Mouse (Mus musculus): ENCODE measurements around the gene Crtc2.
A peak's percentile ranks its signal among the peaks of the same experiment; 100 is the strongest.

Crtc2 gene

DNA sequence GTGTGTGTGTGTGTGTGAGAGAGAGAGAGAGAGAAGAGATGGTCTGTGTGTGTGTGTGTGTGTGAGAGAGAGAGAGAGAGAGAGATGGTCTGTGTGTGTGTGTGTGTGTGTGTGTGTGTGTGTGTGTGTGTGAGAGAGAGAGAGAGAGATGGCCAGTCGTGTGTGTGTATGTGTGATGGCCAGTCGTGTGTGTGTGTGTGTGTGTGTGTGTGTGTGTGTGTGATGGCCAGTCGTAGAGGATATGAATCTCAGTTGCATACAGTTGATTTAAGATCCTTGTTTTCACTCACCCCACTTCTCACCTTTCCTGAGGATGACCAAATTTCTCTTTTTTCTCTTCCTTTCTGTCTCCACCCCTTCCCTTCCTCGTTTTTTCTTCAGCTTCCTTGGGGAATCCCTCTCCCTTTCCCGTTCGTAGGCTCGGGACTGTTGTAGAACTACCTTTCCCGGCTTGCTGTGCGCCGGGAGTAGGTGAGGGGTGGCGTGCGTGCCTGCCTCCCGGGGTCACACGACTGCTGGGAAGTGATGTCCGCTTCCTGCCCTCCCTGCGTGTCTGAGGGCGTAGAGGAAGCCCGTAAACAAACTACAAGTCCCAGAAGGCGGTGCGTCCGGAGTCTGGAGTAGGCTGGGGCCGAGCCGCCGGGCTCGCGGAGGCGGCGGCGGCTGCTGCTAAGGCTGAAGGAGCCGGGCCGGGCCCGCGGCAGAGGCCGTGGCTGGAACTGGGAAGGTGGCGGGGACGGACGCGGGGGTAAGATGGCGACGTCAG, at the start of gene Crtc2:
TSS of gene Crtc2 (plus strand) at position 511 of the 766 bp plus-strand sequence.
- DNase-seq (ENCODE audit: low read depth, low spot score): peak; percentile 93

DNA sequence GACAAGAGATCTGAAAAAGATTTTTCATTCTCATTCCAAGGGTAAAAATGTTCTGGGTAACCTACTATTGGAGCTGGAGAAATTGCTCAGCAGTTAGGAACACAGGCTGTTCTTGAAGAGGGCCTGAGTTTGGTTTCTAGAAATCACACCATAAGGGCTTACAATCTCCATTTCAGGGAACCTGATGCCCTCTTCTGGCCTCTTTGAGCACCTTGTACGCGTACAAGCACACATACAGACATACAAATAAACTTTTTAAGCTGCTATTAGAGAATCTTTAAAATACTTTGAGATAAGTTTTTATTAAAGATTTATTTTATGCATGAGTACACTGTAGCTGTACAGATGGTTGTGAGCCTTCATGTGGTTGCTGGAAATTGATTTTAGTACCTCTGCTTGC, 49.4 kb upstream of the Crtc2 start:
- no peak for DNase-seq (ENCODE audit: low read depth, low spot score)

DNA sequence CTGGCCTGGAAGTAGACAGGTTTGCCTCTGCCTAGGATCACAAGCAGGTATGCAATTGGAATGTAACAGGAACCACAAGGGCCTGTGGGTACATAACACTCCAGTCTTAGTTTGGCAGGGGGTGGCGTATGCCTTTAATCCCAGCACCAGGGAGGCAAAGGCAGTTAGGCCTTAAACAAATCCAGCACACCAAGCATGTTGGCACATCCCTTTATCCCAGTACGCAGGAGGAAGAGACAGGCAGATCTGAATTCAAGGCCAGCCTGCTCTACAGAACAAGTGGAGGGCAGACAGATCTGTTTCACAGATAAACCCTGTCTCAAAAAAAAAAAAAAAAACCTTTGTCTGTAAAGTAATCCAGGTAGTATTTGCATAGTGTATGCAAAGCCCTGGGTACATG, 45.3 kb upstream of the Crtc2 start:
- DNase-seq (ENCODE audit: low read depth, low spot score): no peak

DNA sequence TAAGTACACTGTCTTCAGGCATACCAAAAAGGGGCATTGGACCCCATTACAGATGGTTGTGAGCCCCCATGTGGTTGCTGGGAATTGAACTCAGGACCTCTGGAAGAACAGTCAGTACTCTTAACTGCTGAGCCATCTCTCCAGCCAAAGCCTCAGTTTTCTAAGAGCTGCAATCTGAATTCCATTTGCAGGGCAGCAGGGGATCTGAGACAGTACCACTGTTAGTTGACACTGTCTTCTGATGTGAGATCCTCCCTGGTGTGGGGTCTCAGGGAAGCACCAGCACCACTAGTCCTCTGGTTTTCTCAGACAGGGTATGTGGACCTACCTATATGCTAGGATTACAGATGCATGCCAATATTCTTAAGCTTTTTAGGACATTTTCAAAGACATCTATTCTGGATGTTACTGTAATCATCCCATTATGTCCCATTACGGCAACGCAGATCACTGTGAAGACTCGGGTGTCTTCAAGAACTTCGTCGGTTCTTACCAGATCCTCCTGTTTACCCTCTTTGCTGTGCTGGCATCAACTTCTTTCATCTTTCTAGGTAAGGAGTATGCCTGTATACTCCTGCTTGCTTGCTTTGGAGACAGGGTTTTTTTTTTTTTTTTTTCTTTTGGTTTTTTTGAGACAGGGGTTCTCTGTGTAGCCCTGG, 43.9 kb upstream of the Crtc2 start:
- no peak for DNase-seq (ENCODE audit: low read depth, low spot score)

DNA sequence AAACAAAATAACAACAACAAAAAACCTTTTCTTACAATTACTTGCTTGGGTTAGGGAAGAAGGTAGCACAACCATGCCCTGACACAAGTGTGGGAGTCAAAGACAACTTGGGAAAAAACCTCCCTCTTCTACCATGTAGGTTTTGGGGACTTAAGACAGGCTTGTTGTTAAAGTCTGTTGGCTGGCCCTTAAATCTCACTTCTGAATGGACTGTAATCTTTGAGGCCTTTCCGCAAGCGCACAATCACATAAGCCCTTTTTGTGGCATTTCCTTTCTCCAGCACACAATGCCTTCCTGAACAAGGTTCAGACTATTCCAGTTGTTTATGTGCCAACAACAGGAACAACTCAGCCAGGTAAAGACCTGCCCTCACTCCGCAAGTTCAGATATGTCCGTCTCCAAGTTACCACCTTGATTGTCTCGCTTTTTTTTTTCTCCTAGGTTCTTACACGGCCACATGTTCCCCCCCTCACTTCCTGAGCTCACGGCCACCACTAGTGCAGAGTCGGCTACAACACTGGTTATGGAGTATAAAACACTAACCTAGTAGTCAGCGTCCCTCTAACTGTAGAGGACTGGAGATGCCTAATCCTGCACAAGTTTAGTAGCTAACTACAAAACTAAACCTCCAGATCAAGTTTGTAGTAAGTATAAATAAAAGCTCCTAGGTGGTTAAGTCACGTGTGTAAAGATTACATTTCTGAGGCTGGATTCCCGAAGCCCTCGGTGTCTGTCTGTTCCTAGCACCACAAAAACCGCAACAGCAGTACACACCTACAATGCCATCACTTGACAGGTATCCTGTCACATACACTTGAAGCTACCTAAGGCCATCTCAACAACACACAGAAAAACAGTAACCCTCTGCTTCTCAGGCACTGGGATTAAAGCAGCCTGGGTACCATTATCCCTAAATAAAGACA, 42.2 kb upstream of the Crtc2 start:
- DNase-seq (ENCODE audit: low read depth, low spot score): no peak

DNA sequence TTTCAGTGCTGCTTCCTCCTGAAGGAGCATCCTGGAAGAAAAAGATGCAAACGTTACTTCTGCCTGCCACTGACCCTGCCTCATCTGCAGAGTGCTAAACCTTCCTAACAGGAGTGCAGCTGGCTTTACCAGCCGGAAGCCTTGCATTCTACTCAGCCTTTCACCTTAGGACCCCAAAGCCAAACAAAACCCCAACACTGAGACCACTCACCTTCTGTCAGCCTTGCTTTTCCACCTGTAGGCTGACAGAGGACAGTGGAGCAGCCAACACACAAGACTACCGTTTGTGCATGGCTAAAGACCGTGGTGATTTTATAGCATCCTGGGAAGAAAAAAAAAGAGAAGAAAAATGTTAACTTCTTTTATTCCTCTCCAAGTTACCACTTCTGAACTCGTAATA, 41.2 kb upstream of the Crtc2 start:
- no peak for DNase-seq (ENCODE audit: low read depth, low spot score)

DNA sequence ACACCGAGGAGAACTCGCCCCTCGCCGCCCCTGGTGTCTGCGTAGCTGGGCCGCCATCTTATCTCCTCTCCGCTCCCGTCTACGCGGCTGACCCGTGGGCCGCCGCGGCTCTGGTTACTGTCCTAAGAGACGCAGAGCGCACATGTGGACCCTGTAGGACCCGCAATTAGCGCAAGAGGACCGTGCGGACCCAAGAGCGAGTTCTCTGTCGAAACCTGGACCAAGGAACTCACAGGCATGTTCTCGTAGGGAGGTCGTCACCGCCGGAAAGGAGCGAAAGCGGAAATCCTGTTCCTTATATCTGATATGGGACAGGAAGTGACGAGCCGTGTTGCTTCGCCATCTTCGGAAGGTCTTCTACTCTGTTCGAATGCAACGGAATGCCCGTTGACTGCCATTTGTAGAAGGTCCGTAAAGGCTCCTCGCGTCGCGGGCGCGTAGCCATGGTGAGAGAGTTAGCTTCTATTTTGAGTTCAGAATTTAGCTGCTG, 40.5 kb upstream of the Crtc2 start, which contains the start of the genes Rps27 and Rab13:
TSS of gene Rps27 (minus strand) at position 275 of the 490 bp plus-strand sequence.
TSS of gene Rab13 (plus strand) at position 319 of the 490 bp plus-strand sequence.
- DNase-seq (ENCODE audit: low read depth, low spot score): peak; percentile 86

DNA sequence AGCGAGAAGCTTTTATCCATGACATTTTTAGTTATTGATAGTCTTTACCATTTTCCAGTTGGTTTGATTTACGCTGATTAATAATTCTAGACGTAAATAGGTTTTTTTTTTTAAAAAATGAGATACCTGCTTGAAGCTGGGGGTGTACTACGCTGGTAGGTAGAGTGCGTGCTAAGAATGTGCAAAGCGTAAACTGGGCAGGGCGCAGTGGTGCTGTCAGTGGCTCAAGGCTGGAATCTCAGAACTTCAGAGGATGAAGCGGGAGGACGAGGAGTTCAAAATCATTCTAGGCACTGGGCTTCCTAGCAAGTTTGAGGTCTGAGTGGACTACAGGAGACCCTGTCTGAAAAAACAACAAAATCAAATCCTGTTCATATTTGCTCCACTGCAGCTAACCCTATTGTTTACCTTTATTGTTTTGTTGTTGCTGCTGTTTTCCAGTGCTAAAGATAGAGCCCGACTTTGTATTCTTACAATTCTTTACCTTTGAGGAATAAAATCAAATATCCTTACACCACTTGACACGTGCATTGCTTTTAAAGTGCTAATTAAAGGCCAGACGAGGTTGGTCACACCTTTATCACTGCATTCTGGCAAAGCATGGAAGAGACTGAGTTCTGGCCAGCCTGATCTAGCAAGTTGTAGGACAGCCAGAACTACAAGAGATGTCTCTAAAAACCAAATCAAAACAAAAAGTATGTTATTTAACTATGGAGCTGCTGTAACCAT, 39.8 kb upstream of the Crtc2 start:
- no peak for DNase-seq (ENCODE audit: low read depth, low spot score)

DNA sequence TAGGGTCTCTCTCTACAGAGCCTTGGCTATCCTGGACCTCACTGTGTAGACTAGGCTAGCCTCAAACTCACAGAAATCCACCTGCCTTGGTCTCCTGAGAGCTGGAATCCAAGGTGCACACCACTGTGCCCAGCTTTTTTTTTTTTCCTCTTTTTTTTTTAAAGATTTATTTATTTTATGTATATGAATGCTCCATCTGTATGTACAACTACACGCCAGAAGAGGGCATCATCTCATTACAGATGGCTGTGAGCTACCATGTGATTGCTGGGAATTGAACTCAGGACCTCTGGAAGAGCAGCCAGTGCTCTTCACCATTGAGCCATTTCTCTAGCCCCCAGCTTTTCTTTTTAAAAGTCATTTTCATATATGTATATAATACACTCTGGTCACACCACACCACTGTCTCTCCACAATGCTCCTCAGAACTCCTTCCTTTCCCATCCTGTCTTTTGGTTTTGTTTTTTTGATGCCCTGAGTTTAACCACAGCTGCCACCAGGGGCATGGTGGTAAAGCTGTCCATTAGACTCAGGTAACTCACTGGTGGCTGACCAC, 38.1 kb upstream of the Crtc2 start:
- no peak for DNase-seq (ENCODE audit: low read depth, low spot score)

DNA sequence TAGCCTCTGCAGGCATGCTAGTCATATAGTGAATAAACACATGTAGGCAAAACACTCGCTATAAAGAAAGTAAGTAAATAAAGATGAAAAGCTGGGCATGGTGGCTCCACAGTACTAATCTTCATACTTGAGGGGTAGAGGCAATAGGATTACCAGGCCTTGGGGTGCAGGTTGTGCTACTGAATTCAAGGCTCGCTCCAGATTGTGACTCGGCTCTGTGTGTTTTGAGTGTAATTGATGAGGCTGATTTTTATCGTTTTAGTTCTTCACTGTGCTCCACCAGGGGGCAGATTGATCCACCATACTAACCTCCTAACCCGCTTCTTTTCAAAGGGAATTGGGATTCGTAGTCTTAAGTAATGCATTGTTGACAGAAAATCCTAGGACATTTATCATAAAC, 33.9 kb upstream of the Crtc2 start:
- no peak for DNase-seq (ENCODE audit: low read depth, low spot score)

DNA sequence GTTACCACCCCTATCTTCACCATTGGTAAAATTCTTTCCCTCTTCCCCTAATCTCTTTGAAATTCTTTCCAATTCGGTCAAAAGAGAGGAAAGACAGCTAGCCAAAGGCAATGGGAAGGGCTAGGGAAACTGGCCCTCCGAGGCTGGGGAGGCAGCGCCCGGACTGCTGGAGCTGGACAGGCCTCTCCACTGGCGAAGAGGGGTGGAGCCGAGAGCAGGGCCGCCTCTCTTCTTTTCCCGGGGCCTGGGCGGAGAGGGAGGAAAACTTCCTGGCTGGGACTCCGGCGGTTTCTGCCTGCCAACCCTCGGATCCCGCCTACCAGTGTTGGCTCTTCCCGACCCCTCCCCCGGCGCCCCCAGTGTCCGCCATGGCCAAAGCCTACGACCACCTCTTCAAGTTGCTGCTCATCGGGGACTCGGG, 33.4 kb upstream of the Crtc2 start:
- no peak for DNase-seq (ENCODE audit: low read depth, low spot score)

DNA sequence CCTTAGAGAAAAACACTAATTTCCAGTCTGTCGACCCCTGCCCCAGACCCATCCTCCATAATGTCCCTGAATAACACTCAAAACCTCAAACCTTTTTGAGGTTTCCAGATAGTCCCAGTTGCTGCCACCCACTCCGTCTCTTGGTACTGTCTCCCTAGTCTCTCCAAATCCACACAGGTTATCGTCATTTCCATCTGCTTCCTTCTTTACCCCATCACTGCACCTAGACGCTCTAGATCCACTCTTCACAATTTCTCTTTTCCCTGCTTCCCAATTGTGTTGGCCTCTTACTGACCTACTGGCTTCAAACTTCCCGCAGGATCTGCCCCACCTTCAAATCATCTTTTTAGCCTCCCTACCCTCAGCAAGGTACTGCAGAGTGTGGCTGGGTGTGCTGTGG, 32.8 kb upstream of the Crtc2 start:
- no peak for DNase-seq (ENCODE audit: low read depth, low spot score)

DNA sequence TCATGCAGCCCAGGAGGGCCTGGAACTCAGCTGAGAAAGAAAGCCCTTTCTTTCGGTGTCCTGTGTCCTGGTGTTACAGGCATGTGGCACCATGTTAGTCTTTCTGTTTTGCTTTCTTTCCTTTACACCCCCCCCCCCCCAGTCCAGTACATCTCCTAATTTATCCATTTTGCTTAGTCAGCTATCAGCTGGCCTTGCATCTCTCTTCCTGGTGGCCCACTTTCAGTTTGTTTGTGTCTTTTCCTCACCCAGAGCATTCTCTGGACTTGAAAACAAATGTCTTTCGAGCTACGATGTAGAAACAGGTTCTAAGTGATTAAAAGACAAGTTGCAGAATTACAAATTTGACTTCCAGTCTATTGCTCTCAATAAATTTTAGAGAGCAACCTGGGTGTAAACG, 31.5 kb upstream of the Crtc2 start:
- DNase-seq (ENCODE audit: low read depth, low spot score): no peak

DNA sequence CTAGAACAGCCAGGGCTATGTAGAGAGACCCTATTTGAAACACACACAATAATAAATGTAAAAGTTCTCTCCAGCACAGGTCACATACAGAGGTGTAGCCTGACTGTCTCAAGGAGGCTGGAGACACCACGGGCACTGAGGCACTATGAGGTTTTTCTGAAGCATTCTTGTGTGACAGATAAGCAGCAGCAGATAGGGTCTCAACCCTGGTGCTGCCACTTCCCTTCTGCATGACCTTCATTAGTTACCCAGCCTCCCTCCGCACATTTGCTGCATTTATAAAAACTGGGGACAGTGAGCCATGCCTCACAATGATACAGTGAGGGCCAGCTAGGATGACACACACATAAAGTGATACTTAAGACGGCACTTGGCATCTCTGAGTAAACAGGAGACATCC, 31.0 kb upstream of the Crtc2 start:
- no peak for DNase-seq (ENCODE audit: low read depth, low spot score)

DNA sequence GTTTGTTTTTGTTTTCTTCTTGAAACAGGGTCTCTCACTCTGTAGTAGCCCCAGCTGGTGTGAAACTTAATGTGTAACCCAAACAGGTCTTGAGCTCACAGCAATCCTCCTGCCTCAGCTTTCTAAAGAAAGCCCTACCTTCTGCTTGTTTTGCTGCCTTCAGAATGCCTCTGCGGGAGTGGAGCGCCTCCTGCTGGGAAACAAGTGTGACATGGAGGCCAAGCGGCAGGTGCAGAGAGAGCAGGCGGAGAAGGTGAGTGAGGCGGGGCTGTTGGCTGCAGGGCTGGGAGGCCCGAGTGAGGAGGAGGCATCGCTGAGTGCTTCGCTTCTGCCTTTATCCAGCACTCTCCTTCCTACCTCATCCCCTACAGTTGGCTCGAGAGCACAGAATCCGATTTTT, 29.6 kb upstream of the Crtc2 start:
- no peak for DNase-seq (ENCODE audit: low read depth, low spot score)

DNA sequence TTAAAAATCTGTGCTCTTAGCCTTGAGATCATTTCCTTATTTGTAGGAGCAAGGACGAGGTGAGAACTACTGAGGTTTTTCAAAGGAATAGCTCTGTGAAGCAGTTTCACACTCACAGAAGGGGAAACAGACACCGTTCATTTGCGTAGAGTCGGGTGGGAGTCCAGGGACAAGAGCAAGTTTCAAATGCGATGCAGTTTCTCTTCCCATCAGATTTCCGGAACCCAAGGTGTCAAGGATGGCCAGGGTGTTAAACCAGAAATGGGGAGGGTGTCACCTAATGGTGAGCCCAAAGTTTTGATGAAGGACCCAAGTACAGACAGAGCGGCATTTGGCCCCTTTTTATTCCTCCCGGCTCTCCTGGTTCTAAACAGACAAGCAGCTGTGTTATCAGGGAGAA, 22.9 kb upstream of the Crtc2 start:
- no peak for DNase-seq (ENCODE audit: low read depth, low spot score)

DNA sequence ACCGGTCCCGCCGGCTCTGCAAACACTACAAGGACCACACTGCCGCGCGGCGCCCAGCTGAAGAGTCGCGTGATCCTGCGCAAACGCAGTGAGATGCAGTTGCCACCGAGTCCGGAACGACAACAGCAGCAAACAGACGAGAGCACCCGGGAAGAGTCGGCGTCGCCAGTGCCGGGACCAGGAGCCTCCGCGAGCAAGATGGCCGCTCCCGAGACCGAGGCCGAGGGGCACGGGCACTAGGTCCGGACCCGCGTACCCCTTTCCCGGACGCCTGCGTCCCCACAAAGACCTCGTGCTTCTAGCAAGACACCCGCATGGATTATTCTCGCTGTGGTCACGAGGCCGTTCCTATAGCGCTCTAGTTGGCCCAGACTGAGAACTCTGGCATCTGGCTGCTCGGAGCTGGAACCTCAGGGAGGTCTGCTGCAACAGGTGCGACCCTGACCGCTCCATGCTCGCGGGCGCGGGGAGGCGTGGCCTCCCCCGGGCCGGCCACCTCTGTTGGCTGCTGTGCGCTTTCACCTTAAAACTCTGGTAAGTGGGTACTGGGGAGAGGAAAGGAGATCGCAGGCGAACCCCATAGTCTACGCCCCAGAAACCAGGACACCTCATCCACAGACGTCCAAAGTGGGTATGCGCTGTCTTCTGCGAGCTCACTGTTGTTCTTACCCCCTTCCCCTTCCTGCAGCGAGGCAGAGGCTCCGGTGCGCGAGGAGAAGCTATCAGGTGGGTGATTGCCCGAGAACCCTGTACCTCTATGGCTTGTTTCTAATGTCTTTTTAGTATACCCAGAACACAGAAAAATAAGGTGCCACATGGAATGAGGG, 22.2 kb upstream of the Crtc2 start, which contains the start of gene Jtb:
TSS of gene Jtb (plus strand) at position 91 of the 827 bp plus-strand sequence.
- DNase-seq (ENCODE audit: low read depth, low spot score): peak; percentile 82

DNA sequence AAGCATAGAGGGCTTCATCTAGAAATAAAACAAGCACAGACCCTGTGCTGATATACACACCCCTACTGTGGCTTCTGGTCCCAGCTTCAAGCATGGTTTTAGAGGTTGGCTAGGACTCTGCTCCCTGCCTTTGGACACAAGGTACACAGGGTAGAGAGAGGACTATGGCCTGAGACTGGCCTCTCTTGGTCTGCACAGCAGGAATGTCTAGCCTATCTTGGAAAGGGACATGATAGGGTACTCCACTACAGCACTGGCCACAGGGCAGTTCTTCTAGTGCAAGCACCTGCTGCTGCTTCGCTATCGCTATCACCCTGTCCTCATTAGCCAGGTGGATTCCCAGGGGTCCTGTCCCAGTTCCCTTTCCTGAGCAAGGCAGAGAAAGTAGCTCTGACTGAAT, 12.7 kb upstream of the Crtc2 start:
- DNase-seq (ENCODE audit: low read depth, low spot score): no peak

DNA sequence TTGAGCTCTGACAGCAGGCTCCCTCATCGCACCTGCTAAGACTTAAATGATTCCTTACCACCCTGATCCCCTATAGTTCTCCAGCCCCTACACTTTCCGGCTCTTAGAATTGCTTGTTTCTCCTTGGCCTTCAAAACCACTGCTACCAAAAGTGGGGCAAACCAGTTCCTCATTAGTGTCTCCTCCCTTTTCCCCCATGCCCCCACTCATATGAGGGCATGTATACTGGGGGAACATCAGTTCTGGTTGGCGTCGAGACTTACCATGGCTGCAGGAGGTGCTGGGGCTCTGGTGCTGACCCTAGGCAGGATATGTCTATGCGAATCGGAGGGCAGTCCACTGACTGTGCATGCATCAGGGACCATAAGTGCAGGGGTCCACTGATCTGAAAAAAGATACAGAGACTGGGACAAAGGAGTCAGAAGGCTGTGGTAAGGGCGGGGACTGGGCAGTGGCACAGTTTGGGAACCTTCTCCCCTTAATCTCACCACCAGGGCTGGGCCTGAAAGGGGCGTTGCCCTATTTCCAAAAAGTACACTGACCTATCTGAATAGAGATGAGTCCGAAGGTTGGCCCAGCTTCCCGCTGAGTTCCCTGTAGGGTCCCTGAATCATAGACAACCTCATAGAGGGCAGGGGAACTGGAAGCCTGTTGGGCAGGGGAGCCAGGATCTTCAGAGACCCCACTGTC, 12.1 kb upstream of the Crtc2 start:
- no peak for DNase-seq (ENCODE audit: low read depth, low spot score)

All from retina, adult 2 months (tissue).